In genomic region chr9:85588077-85588476, GRCm38 (mm10) we compare ENCODE assay signal across 9 mouse cellular contexts.
DNase-seq lines count a peak whose midpoint lies in the region; ATAC-seq lines count a peak whose summit lies in the region.
"Had no signal": no experiment of that assay in that cellular context is flagged by ENCODE, and none has a peak within 500 bp of the region (broad histone marks: within the 10 kb centered on the region; RNA-seq: fewer than 3 reads in every experiment).

No protein-coding gene starts in this region.

- H3K27me3 ChIP-seq in limb, embryonic 11.5 days (ENCODE audit: control insufficient read depth, insufficient read depth, low read length), result no peaks in the 10 kb centered on the region
- H3K27me3 ChIP-seq in limb, embryonic 10.5 days (ENCODE audit: low read depth, poor library complexity, severe bottlenecking), result no peaks in the 10 kb centered on the region
- H3K27me3 ChIP-seq: embryonic facial prominence, embryonic 15.5 days; liver, embryonic 13.5 days had no signal

- no peak overlapping the region for H3K4me3 ChIP-seq in limb, embryonic 11.5 days (ENCODE audit: low read depth, low read length)
- H3K4me3 ChIP-seq in limb, embryonic 10.5 days, result no peak overlapping the region
- H3K4me3 ChIP-seq: embryonic facial prominence, embryonic 15.5 days; liver, embryonic 13.5 days had no signal

- no peaks in the 10 kb centered on the region for H3K4me1 ChIP-seq in limb, embryonic 11.5 days (ENCODE audit: control insufficient read depth, insufficient read depth, low read length)
- no peaks in the 10 kb centered on the region for H3K4me1 ChIP-seq in limb, embryonic 10.5 days
- H3K4me1 ChIP-seq: embryonic facial prominence, embryonic 15.5 days; liver, embryonic 13.5 days had no signal

- no peak for DNase-seq in limb, embryonic 11.5 days (ENCODE audit: low spot score)
- no peak for DNase-seq in limb, embryonic 10.5 days (ENCODE audit: low spot score)
- peak; percentile 51 for DNase-seq in ES-CJ7 (ENCODE audit: low read depth, low spot score)
- peak; percentile 17 for DNase-seq in adrenal gland, adult 8-10 months
- DNase-seq in heart, adult 9 months (ENCODE audit: low spot score in 2 of 2), result peak; percentile 12 to 30
- DNase-seq in layer of hippocampus, postnatal 10 days (ENCODE audit: low spot score in 2 of 2), result peak; percentile 17 to 25
- DNase-seq: liver, embryonic 13.5 days had no signal

- no peak overlapping the region for H3K27ac ChIP-seq in limb, embryonic 11.5 days (replicated peaks; ENCODE audit: low read depth, low read length)
- no peak overlapping the region for H3K27ac ChIP-seq in limb, embryonic 10.5 days
- H3K27ac ChIP-seq: embryonic facial prominence, embryonic 15.5 days; liver, embryonic 13.5 days had no signal

- no peaks in the 10 kb centered on the region for H3K9me3 ChIP-seq in limb, embryonic 11.5 days (ENCODE audit: control insufficient read depth, low read length)
- H3K9me3 ChIP-seq in limb, embryonic 10.5 days (replicated peaks), result no peaks in the 10 kb centered on the region
- H3K9me3 ChIP-seq: liver, embryonic 13.5 days had no signal

- ATAC-seq in limb, embryonic 11.5 days (ENCODE audit: insufficient number of reproducible peaks, low FRiP score, low TSS enrichment, low read depth), result peak; percentile 35; the same call in 1 of the 2 replicates
- peak; percentile 88 for ATAC-seq in monocyte, adult 5-6 weeks (replicated peaks; ENCODE audit: insufficient number of reproducible peaks, low FRiP score, low TSS enrichment, poor library complexity, severe bottlenecking)

- H3K4me2 ChIP-seq in limb, embryonic 11.5 days (ENCODE audit: low read depth, severe bottlenecking), result no peak overlapping the region
- H3K4me2 ChIP-seq: embryonic facial prominence, embryonic 15.5 days; liver, embryonic 13.5 days had no signal

- H3K9ac ChIP-seq in limb, embryonic 11.5 days (ENCODE audit: low read length), result no peak overlapping the region
- H3K9ac ChIP-seq: embryonic facial prominence, embryonic 15.5 days; liver, embryonic 13.5 days had no signal

- 48% methylated on average over 2 of the region's 2 CpGs for WGBS in limb, embryonic 11.5 days
- WGBS in limb, embryonic 10.5 days, result 50% methylated on average over 2 of the region's 2 CpGs

- no peaks in the 10 kb centered on the region for H3K36me3 ChIP-seq in limb, embryonic 11.5 days (ENCODE audit: control insufficient read depth, insufficient read depth, low read length)
- H3K36me3 ChIP-seq in limb, embryonic 10.5 days, result no peaks in the 10 kb centered on the region
- H3K36me3 ChIP-seq: embryonic facial prominence, embryonic 15.5 days; liver, embryonic 13.5 days had no signal

Comparison
In these comparisons a context has a peak if more than half of its experiments do, and no peak if none do; other contexts are left out.
1. DNase-seq: peak in ES-CJ7 (single experiment), adrenal gland, adult 8-10 months (single experiment), heart, adult 9 months (2 of 2) and layer of hippocampus, postnatal 10 days (2 of 2); none in limb, embryonic 11.5 days (single experiment) and limb, embryonic 10.5 days (single experiment).